Mouse (Mus musculus) c-Kit-positive CD71-positive TER-119-positive erythroid progenitor cells, embryonic 14.5 days (primary cell): Measurements from ENCODE around the gene Gpr19.
A peak's percentile ranks its signal among the peaks of the same experiment; 100 is the strongest.

ENCODE experiments used
- DNase-seq: peaks from one replicate; pipeline ENCODE4 v3.0.0-alpha.2; 2013; ENCODE audit warnings: low spot score

Gpr19 gene

GRCm38 (mm10) chr6:134898095-134898965 lies at the start of gene Gpr19:
TSS of gene Gpr19 (minus strand) at chr6:134898578.
- DNase-seq: peak; percentile 80

GRCm38 (mm10) chr6:134947311-134948087 lies 49.1 kb upstream of the Gpr19 start:
- DNase-seq: peak; percentile 74

GRCm38 (mm10) chr6:134946858-134947257 lies 48.5 kb upstream of the Gpr19 start:
- DNase-seq: no peak

GRCm38 (mm10) chr6:134946054-134946453 lies 47.7 kb upstream of the Gpr19 start:
- no peak for DNase-seq

GRCm38 (mm10) chr6:134943759-134944407 lies 45.5 kb upstream of the Gpr19 start:
- no peak for DNase-seq

- no peak for DNase-seq
Observed at GRCm38 (mm10) chr6:134939781-134940180, 41.4 kb upstream of the Gpr19 start.

- no peak for DNase-seq
Observed at GRCm38 (mm10) chr6:134934305-134934704, 35.9 kb upstream of the Gpr19 start.

- no peak for DNase-seq
Observed at GRCm38 (mm10) chr6:134933207-134933558, 34.8 kb upstream of the Gpr19 start.

- no peak for DNase-seq
Observed at GRCm38 (mm10) chr6:134932486-134933206, 34.3 kb upstream of the Gpr19 start.

GRCm38 (mm10) chr6:134931146-134931545 lies 32.8 kb upstream of the Gpr19 start:
- no peak for DNase-seq

- no peak for DNase-seq
Observed at GRCm38 (mm10) chr6:134930383-134930782, 32.0 kb upstream of the Gpr19 start.

- DNase-seq: no peak
Observed at GRCm38 (mm10) chr6:134929926-134930325, 31.5 kb upstream of the Gpr19 start.

GRCm38 (mm10) chr6:134928889-134929310 lies 30.5 kb upstream of the Gpr19 start:
- no peak for DNase-seq

GRCm38 (mm10) chr6:134928096-134928888 lies 29.9 kb upstream of the Gpr19 start:
- DNase-seq: peak; percentile 85

GRCm38 (mm10) chr6:134927595-134928095 lies 29.3 kb upstream of the Gpr19 start:
- no peak for DNase-seq

- no peak for DNase-seq
Observed at GRCm38 (mm10) chr6:134926803-134927594, 28.6 kb upstream of the Gpr19 start.

- no peak for DNase-seq
Observed at GRCm38 (mm10) chr6:134926338-134926705, 27.9 kb upstream of the Gpr19 start.

GRCm38 (mm10) chr6:134925673-134926337 lies 27.4 kb upstream of the Gpr19 start:
- no peak for DNase-seq

GRCm38 (mm10) chr6:134924262-134924661 lies 25.9 kb upstream of the Gpr19 start:
- no peak for DNase-seq

- DNase-seq: no peak
Observed at GRCm38 (mm10) chr6:134923670-134924069, 25.3 kb upstream of the Gpr19 start.
